20 mouse cellular contexts compared by ENCODE assay signal in genomic region chr4:138288691-138289090, GRCm38 (mm10). TPM values are rescaled to one million over a fixed set of nuclear protein-coding genes. Genes with fewer than 3 reads are reported as not detected.
DNase-seq lines count a peak whose midpoint lies in the region; ATAC-seq and TF ChIP-seq lines count a peak whose summit lies in the region.
"Had no signal": no experiment of that assay in that cellular context is flagged by ENCODE, and none has a peak within 500 bp of the region (broad histone marks: within the 10 kb centered on the region; RNA-seq: fewer than 3 reads in every experiment).

No protein-coding gene starts in this region.

- no peak for TF ChIP-seq POLR2A in MEL (IDR thresholded peaks at IDR 0.05; ENCODE audit: control insufficient read depth in 1 of 2, insufficient read depth in 1 of 2, low read depth in 1 of 2, low read length in 2 of 2, poor library complexity in 1 of 2)

- no peaks in the 10 kb centered on the region for H3K27me3 ChIP-seq in midbrain, postnatal 0 days (ENCODE audit: insufficient read depth, low read length)
- H3K27me3 ChIP-seq in midbrain, embryonic 14.5 days (ENCODE audit: control insufficient read depth, insufficient read depth, low read length): no peaks in the 10 kb centered on the region
- H3K27me3 ChIP-seq in MEL (ENCODE audit: control insufficient read depth in 1 of 2, insufficient read depth in 2 of 2, low read length in 2 of 2): no peaks in the 10 kb centered on the region
- no peaks in the 10 kb centered on the region for H3K27me3 ChIP-seq in lung, postnatal 0 days (replicated peaks; ENCODE audit: insufficient read depth, low read length)
- H3K27me3 ChIP-seq: embryonic facial prominence, embryonic 12.5 days; forebrain, embryonic 15.5 days; hindbrain, embryonic 15.5 days had no signal

- H3K4me2 ChIP-seq in midbrain, postnatal 0 days (ENCODE audit: low read depth, low read length, poor library complexity, severe bottlenecking): no peak overlapping the region
- no peak overlapping the region for H3K4me2 ChIP-seq in midbrain, embryonic 14.5 days (ENCODE audit: low read length)
- H3K4me2 ChIP-seq in lung, postnatal 0 days (replicated peaks; ENCODE audit: low read depth, low read length): no peak overlapping the region
- H3K4me2 ChIP-seq: embryonic facial prominence, embryonic 12.5 days; forebrain, embryonic 15.5 days; heart, embryonic 12.5 days; hindbrain, embryonic 15.5 days had no signal

- no peaks in the 10 kb centered on the region for H3K4me1 ChIP-seq in midbrain, postnatal 0 days (ENCODE audit: insufficient read depth, low read length)
- H3K4me1 ChIP-seq in midbrain, embryonic 14.5 days (ENCODE audit: control insufficient read depth, insufficient read depth, low read length): no peaks in the 10 kb centered on the region
- peaks cover 0 to 5% of the 10 kb centered on the region in 2 experiments; a peak in 2 of 4 replicates for H3K4me1 ChIP-seq in MEL (ENCODE audit: control insufficient read depth in 1 of 2, insufficient read depth in 2 of 2, low read length in 2 of 2)
- H3K4me1 ChIP-seq in lung, postnatal 0 days (ENCODE audit: insufficient read depth, low read depth, low read length): no peaks in the 10 kb centered on the region
- H3K4me1 ChIP-seq: embryonic facial prominence, embryonic 12.5 days; heart, embryonic 12.5 days had no signal

- H3K79me2 ChIP-seq in MEL (ENCODE audit: control insufficient read depth, insufficient read depth, low read length, poor library complexity): no peaks in the 10 kb centered on the region

- no peaks in the 10 kb centered on the region for H3K9me3 ChIP-seq in midbrain, postnatal 0 days (ENCODE audit: low read length)
- no peaks in the 10 kb centered on the region for H3K9me3 ChIP-seq in midbrain, embryonic 14.5 days (ENCODE audit: control insufficient read depth, low read length)
- no peaks in the 10 kb centered on the region for H3K9me3 ChIP-seq in MEL (replicated peaks; ENCODE audit: insufficient read depth, low read length)
- H3K9me3 ChIP-seq in lung, postnatal 0 days (ENCODE audit: low read length): no peaks in the 10 kb centered on the region
- H3K9me3 ChIP-seq: embryonic facial prominence, embryonic 12.5 days; forebrain, embryonic 15.5 days; hindbrain, embryonic 10.5 days; hindbrain, embryonic 15.5 days had no signal

- no peak for ATAC-seq in midbrain, postnatal 0 days (ENCODE audit: low FRiP score)
- no peak for ATAC-seq in midbrain, embryonic 14.5 days (ENCODE audit: low FRiP score, low TSS enrichment)
- ATAC-seq in megakaryocyte progenitor cell, adult 5-6 weeks (replicated peaks; ENCODE audit: poor library complexity): peak; percentile 63
- ATAC-seq in lung, postnatal 0 days: no peak
- ATAC-seq: CD4-positive, CD25-positive, alpha-beta regulatory T cell, adult 4 months; forebrain, embryonic 15.5 days; inflammation-experienced regulatory T-cells, adult 6 months had no signal

- no peak overlapping the region for H3K27ac ChIP-seq in midbrain, postnatal 0 days (ENCODE audit: low read depth, low read length)
- no peak overlapping the region for H3K27ac ChIP-seq in midbrain, embryonic 14.5 days (replicated peaks; ENCODE audit: low read depth, low read length)
- H3K27ac ChIP-seq in MEL (ENCODE audit: control insufficient read depth, low read depth, low read length): no peak overlapping the region
- H3K27ac ChIP-seq in lung, postnatal 0 days (ENCODE audit: low read length): no peak overlapping the region
- H3K27ac ChIP-seq: embryonic facial prominence, embryonic 12.5 days; forebrain, embryonic 15.5 days; hindbrain, embryonic 10.5 days; hindbrain, embryonic 15.5 days had no signal

- no peak for DNase-seq in midbrain, postnatal 0 days (ENCODE audit: low spot score)
- DNase-seq in midbrain, embryonic 14.5 days: no peak
- no peak for DNase-seq in MEL (ENCODE audit: low read depth, low spot score)
- DNase-seq in lung, postnatal 0 days (ENCODE audit: low spot score): no peak
- no peak for DNase-seq in kidney, postnatal 14 days
- DNase-seq: adrenal gland, adult 2 months; adrenal gland, postnatal 36 days; B cell, adult 2 months; cerebellum, adult 2 months; cerebellum, postnatal 14 days; gastrocnemius, postnatal 14 days had no signal

- 0 out of 2 replicates have a peak overlapping the region, but pooled peaks have one; percentile 13 for H3K9ac ChIP-seq in midbrain, postnatal 0 days (replicated peaks; ENCODE audit: low read length, poor library complexity, severe bottlenecking)
- no peak overlapping the region for H3K9ac ChIP-seq in midbrain, embryonic 14.5 days (replicated peaks; ENCODE audit: low read length)
- H3K9ac ChIP-seq in MEL (ENCODE audit: control insufficient read depth, low read depth, low read length, poor library complexity, severe bottlenecking): no peak overlapping the region
- H3K9ac ChIP-seq in lung, postnatal 0 days (replicated peaks; ENCODE audit: low read depth): no peak overlapping the region
- H3K9ac ChIP-seq: embryonic facial prominence, embryonic 12.5 days; heart, embryonic 12.5 days; hindbrain, embryonic 15.5 days had no signal

- no peak overlapping the region for H3K4me3 ChIP-seq in midbrain, postnatal 0 days (ENCODE audit: low read depth, low read length)
- no peak overlapping the region for H3K4me3 ChIP-seq in midbrain, embryonic 14.5 days (replicated peaks; ENCODE audit: low read depth, low read length)
- H3K4me3 ChIP-seq in MEL (ENCODE audit: control insufficient read depth in 1 of 2, insufficient read depth in 1 of 2, low read depth in 2 of 2, low read length in 2 of 2): no peak overlapping the region
- no peak overlapping the region for H3K4me3 ChIP-seq in lung, postnatal 0 days (ENCODE audit: low read depth, low read length)
- H3K4me3 ChIP-seq: embryonic facial prominence, embryonic 12.5 days; forebrain, embryonic 15.5 days; heart, embryonic 12.5 days; hindbrain, embryonic 10.5 days; hindbrain, embryonic 15.5 days had no signal

- TF ChIP-seq RAD21 in MEL (IDR thresholded peaks at IDR 0.05; ENCODE audit: low read depth, low read length): no peak

- no peak for TF ChIP-seq CTCF in midbrain, postnatal 0 days (IDR thresholded peaks at IDR 0.05)
- TF ChIP-seq CTCF in MEL (IDR thresholded peaks at IDR 0.05 in 2 of 3, conservative IDR thresholded peaks at IDR 0.05 in 1 of 3; ENCODE audit: control insufficient read depth in 1 of 3, insufficient read depth in 1 of 3, low read depth in 2 of 3, low read length in 3 of 3, poor library complexity in 1 of 3, severe bottlenecking in 1 of 3): no peak
- TF ChIP-seq CTCF in lung, postnatal 0 days (IDR thresholded peaks at IDR 0.05): no peak

- H3K36me3 ChIP-seq in midbrain, postnatal 0 days (ENCODE audit: insufficient read depth, low read length): no peaks in the 10 kb centered on the region
- H3K36me3 ChIP-seq in midbrain, embryonic 14.5 days (ENCODE audit: control insufficient read depth, insufficient read depth, low read length): no peaks in the 10 kb centered on the region
- no peaks in the 10 kb centered on the region for H3K36me3 ChIP-seq in MEL (ENCODE audit: control insufficient read depth in 1 of 2, insufficient read depth in 2 of 2, low read length in 2 of 2)
- H3K36me3 ChIP-seq in lung, postnatal 0 days (ENCODE audit: insufficient read depth, low read length): no peaks in the 10 kb centered on the region
- H3K36me3 ChIP-seq: embryonic facial prominence, embryonic 12.5 days; forebrain, embryonic 15.5 days; heart, embryonic 12.5 days; hindbrain, embryonic 10.5 days; hindbrain, embryonic 15.5 days had no signal

- WGBS in midbrain, postnatal 0 days: 84% methylated on average over 7 of the region's 7 CpGs
- WGBS in midbrain, embryonic 14.5 days: 87% methylated on average over 7 of the region's 7 CpGs
- WGBS in lung, postnatal 0 days: 80% methylated on average over 7 of the region's 7 CpGs

- no peak for TF ChIP-seq EP300 in MEL (IDR thresholded peaks at IDR 0.05; ENCODE audit: low read depth in 1 of 2, low read length in 2 of 2)
- TF ChIP-seq EP300 in lung, postnatal 0 days (IDR thresholded peaks at IDR 0.05): no peak

RNA-seq across cellular contexts. Expression of gene Ddost, which starts 15.8 kb away (rescaled TPM):
- 203 and 215 TPM in 2 replicates for total RNA-seq in midbrain, postnatal 0 days (2014; rRNA removed)
- 207 and 220 TPM in 2 replicates for polyA plus RNA-seq in midbrain, postnatal 0 days (2015; fragmentation: Nextera tagmentation; extraction: Ambion mirVana)
- 177 and 184 TPM in 2 replicates for polyA plus RNA-seq in midbrain, embryonic 14.5 days (2014; fragmentation: Nextera tagmentation; extraction: Ambion mirVana)
- 251 and 283 TPM in 2 replicates for total RNA-seq in MEL (2012; rRNA removed)
- polyA plus RNA-seq in MEL (2012; ENCODE audit: insufficient read depth in 1 of 2, insufficient read length in 2 of 2, low read depth in 1 of 2, low replicate concordance in 2 of 2, missing spikeins in 1 of 2): 100 to 1,000 TPM in 1 of 2 experiments, 10 to 100 TPM in 1; 68.9 to 402 TPM
- 303 and 328 TPM in 2 replicates for total RNA-seq in megakaryocyte progenitor cell, adult 5-6 weeks (2015)
- total RNA-seq in megakaryocyte progenitor cell, adult 5-6 weeks (2017): 225 and 240 TPM in 2 replicates
- polyA plus RNA-seq in lung, postnatal 0 days (2015; fragmentation: Nextera tagmentation; extraction: Ambion mirVana): 184 and 195 TPM in 2 replicates

RNA-seq across cellular contexts. Expression of gene Pink1, which starts 37.4 kb away (rescaled TPM):
- 255 and 261 TPM in 2 replicates for total RNA-seq in midbrain, postnatal 0 days (2014; rRNA removed)
- polyA plus RNA-seq in midbrain, postnatal 0 days (2015; fragmentation: Nextera tagmentation; extraction: Ambion mirVana): 149 and 150 TPM in 2 replicates
- 54.1 and 74.7 TPM in 2 replicates for polyA plus RNA-seq in midbrain, embryonic 14.5 days (2014; fragmentation: Nextera tagmentation; extraction: Ambion mirVana)
- 14.0 and 21.2 TPM in 2 replicates for total RNA-seq in MEL (2012; rRNA removed)
- polyA plus RNA-seq in MEL (2012; ENCODE audit: insufficient read depth in 1 of 2, insufficient read length in 2 of 2, low read depth in 1 of 2, low replicate concordance in 2 of 2, missing spikeins in 1 of 2): 10 to 100 TPM in 1 of 2 experiments, not detected in 1; 22.1 TPM
- total RNA-seq in megakaryocyte progenitor cell, adult 5-6 weeks (2015): 20.1 and 20.4 TPM in 2 replicates
- total RNA-seq in megakaryocyte progenitor cell, adult 5-6 weeks (2017): 24.7 and 29.6 TPM in 2 replicates
- 129 and 144 TPM in 2 replicates for polyA plus RNA-seq in lung, postnatal 0 days (2015; fragmentation: Nextera tagmentation; extraction: Ambion mirVana)

RNA-seq across cellular contexts. Expression of gene Kif17, which starts 38.5 kb away (rescaled TPM):
- total RNA-seq in midbrain, postnatal 0 days (2014; rRNA removed): 3.3 and 5.0 TPM in 2 replicates
- 6.0 and 6.3 TPM in 2 replicates for polyA plus RNA-seq in midbrain, postnatal 0 days (2015; fragmentation: Nextera tagmentation; extraction: Ambion mirVana)
- 2.5 and 2.9 TPM in 2 replicates for polyA plus RNA-seq in midbrain, embryonic 14.5 days (2014; fragmentation: Nextera tagmentation; extraction: Ambion mirVana)
- 0.23 and 0.54 TPM in 2 replicates for total RNA-seq in MEL (2012; rRNA removed)
- polyA plus RNA-seq in MEL (2012; ENCODE audit: insufficient read depth in 1 of 2, insufficient read length in 2 of 2, low read depth in 1 of 2, low replicate concordance in 2 of 2, missing spikeins in 1 of 2): 1 to 10 TPM in 1 of 2 experiments, not detected in 1; 2.5 TPM
- 4.0 and 4.8 TPM in 2 replicates for total RNA-seq in megakaryocyte progenitor cell, adult 5-6 weeks (2015)
- total RNA-seq in megakaryocyte progenitor cell, adult 5-6 weeks (2017): 4.6 and 5.1 TPM in 2 replicates
- polyA plus RNA-seq in lung, postnatal 0 days (2015; fragmentation: Nextera tagmentation; extraction: Ambion mirVana): 0.37 and 1.1 TPM in 2 replicates
- total RNA-seq: gastrocnemius, postnatal 14 days had no signal
- polyA plus RNA-seq: forebrain, embryonic 11.5 days; inflammation-experienced regulatory T-cells, adult 6 months had no signal

RNA-seq across cellular contexts. Expression of gene Sh2d5, which starts 38.5 kb away (rescaled TPM):
- 23.8 and 29.8 TPM in 2 replicates for total RNA-seq in midbrain, postnatal 0 days (2014; rRNA removed)
- polyA plus RNA-seq in midbrain, postnatal 0 days (2015; fragmentation: Nextera tagmentation; extraction: Ambion mirVana): 18.4 and 19.2 TPM in 2 replicates
- polyA plus RNA-seq in midbrain, embryonic 14.5 days (2014; fragmentation: Nextera tagmentation; extraction: Ambion mirVana): 7.7 and 9.4 TPM in 2 replicates
- total RNA-seq in MEL (2012; rRNA removed): 1.3 and 2.0 TPM in 2 replicates
- 1 to 10 TPM in 1 of 2 experiments, not detected in 1; 2.8 TPM for polyA plus RNA-seq in MEL (2012; ENCODE audit: insufficient read depth in 1 of 2, insufficient read length in 2 of 2, low read depth in 1 of 2, low replicate concordance in 2 of 2, missing spikeins in 1 of 2)
- 19.4 and 21.1 TPM in 2 replicates for total RNA-seq in megakaryocyte progenitor cell, adult 5-6 weeks (2015)
- 20.9 and 26.0 TPM in 2 replicates for total RNA-seq in megakaryocyte progenitor cell, adult 5-6 weeks (2017)
- polyA plus RNA-seq in lung, postnatal 0 days (2015; fragmentation: Nextera tagmentation; extraction: Ambion mirVana): 0.14 and 0.18 TPM in 2 replicates
- total RNA-seq: gastrocnemius, postnatal 14 days had no signal
